Mouse (Mus musculus) embryonic fibroblast, embryonic 13.5 days (primary cell): ENCODE measurements around the gene Sec24b.

Experiments
- CTCF ChIP-seq: IDR thresholded peaks from 2 replicates; pipeline ENCODE4 v1.5.1; 2011; ENCODE audit warnings: mild to moderate bottlenecking, control low read depth, low read length, moderate library complexity, borderline replicate concordance; ENCODE audit not compliant: insufficient read depth
- POLR2A ChIP-seq: IDR thresholded peaks from 2 replicates; pipeline ENCODE4 v1.6.1; 2011; ENCODE audit warnings: low read depth, mild to moderate bottlenecking, control low read depth, low read length, moderate library complexity

DNA sequence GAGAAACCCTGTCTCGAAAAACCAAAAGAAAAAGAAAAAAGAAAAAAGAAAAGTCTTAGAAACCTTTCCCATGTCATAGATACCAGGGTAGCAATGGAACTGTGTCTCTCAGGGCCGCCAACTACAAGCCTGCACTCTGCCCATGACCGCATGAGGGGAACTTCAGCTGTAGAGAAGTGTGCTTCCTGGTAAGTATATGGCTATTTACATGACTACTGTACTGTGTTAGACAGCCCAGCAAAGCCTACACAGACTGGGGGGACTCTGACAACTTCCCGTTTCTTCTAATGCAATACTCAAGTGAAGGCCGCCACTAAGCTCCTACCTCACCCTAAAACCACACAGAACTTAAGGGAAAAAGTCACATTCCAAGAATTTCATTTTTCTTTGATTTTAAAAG lies 76.6 kb downstream of the Sec24b start:
- TF ChIP-seq POLR2A (no peak), CTCF (no peak)
